Mouse (Mus musculus): ENCODE measurements around the gene Atp8b3.

Atp8b3 gene

DNA sequence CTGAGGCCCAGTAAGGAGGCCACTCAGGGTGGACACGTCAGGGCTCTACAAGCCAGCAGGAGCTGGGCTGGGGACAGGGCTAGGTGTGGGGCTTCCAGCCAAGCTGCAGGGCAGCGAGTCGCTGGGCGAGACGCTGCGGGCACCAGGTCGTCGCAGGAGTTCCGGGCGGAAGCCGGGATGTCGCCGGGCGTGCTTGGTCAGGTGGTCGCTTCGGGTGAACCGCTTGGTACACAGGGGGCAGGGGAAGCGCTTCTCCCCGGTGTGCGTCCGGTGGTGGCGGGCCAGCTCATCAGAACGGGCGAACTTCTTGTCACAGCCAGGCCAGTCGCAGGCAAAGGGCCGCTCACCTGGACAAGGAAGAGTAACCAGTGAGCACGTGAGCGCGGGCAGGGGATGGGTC is 30.0 kb upstream of the Atp8b3 start:
- DNase-seq (ENCODE audit: low spot score) = no peak

DNA sequence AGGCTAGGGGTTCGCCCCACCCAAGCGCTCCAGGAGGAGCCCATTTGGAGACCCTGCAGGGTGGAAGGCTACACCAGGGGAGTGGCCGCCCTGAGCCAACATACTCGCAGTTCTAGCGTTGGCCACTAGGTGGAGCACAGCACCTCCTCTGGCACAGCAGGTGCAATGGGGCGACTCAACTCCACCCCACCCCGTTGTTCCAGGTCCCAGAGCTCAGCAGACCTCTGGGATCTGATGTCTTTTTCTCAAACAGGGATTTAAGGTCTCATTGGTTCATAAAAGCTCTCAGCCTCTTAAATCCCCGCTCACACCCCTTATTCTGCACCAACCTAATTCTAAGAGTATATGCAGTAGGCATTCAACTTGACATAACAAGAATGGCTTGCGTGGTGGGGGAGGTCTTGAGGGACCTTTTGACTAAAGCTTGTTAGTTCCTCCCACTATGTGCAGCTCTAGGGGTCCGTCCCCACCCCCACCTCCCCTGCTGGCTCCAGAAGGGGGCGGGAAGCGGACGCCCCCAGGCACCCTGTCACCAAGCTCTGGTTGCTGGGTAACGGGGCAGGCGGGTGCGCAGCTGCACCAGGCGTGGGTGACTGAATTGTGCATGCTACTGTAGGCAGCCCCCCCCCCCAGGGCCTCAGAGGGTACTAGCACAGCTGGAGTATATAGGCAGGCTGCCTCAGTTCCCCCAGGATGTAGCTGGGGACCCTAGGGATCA is 27.6 kb upstream of the Atp8b3 start:
- peak; percentile 57 for DNase-seq (ENCODE audit: low spot score)

GRCm38 (mm10) chr10:80561116-80561944 is 22.4 kb upstream of the Atp8b3 start, which contains the start of gene Rexo1:
TSS of gene Rexo1 (minus strand) at chr10:80561560.
- peak; percentile 72 for DNase-seq (ENCODE audit: low spot score)

- DNase-seq (ENCODE audit: low spot score) = no peak
Measured at GRCm38 (mm10) chr10:80560621-80561020, 21.7 kb upstream of the Atp8b3 start.

- no peak for DNase-seq (ENCODE audit: low spot score)
Measured at GRCm38 (mm10) chr10:80559431-80559830, 20.5 kb upstream of the Atp8b3 start.

GRCm38 (mm10) chr10:80557346-80557965 is 18.5 kb upstream of the Atp8b3 start:
- DNase-seq (ENCODE audit: low spot score) = no peak

GRCm38 (mm10) chr10:80553997-80554396 is 15.1 kb upstream of the Atp8b3 start:
- DNase-seq (ENCODE audit: low spot score) = no peak

DNA sequence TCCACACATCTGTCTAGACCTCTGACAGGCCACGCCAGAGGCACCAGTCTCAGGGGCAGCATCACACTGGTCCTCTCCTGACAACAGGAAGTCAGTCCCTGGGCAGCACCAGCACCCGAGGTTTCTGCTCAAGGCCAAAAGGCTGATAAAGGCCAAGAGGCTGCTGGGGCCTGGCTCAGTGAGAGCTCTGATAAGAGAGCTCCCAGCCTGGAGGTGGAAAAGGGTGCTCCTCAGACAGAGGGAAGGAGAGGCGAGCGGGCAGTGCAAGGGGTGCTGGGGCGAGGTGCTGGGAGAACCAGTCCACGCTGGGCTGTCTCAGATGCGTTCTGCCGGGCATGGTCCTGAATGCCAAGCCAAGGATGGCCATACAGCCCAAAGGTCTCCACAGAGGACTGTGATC is 14.7 kb upstream of the Atp8b3 start:
- no peak for DNase-seq (ENCODE audit: low spot score)

- no peak for DNase-seq (ENCODE audit: low spot score)
Measured at GRCm38 (mm10) chr10:80552364-80552763, 13.4 kb upstream of the Atp8b3 start.

DNA sequence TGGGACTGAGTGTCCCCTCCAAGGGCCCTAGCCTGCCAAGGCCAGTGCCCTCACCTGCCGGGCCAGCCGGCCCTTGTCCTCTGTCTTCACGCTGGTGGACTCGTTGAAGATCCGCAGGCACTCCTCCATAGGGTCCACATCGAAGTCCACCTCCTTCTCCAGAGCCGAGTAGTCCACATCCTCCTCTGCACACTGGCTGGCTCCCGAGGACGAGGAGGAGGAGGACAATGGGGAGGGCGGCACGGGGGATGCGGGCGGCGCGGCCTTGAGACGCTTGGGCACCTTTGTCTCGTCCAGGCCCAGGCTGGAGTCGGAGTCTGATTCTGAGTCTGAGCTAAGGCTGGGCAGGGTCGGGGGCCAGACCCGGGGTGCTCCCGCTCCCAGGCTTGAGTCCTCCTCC is 10.4 kb upstream of the Atp8b3 start:
- DNase-seq (ENCODE audit: low spot score) = no peak

DNA sequence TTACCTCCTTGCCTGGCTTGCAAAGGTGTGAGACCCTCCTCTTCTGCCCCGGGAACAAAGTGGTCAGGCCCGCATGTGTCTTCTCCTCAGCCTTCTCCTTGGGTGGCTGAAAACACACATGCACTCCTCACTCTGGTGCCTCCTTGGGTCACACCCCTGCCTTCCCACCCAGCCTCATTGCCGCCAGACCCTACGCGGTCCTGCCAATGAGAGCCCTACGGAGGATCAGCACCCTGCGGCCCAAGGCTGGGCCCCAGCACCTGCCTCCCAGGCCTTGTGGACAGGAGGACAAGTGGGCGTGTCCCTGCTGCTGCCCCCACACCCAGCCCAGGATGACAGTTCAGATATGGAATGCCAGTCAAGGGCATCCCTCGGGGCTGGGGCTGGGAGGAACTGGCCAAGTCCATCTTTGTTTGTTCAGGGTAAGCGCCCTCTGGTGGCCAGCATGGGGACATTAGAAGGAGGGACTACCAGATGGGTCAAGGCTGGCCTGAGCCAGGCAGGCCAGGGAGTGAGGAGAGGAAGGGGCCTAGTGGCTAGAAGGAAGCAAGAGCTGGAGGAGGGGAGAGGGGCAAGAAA is 9.6 kb upstream of the Atp8b3 start:
- no peak for DNase-seq (ENCODE audit: low spot score)

DNA sequence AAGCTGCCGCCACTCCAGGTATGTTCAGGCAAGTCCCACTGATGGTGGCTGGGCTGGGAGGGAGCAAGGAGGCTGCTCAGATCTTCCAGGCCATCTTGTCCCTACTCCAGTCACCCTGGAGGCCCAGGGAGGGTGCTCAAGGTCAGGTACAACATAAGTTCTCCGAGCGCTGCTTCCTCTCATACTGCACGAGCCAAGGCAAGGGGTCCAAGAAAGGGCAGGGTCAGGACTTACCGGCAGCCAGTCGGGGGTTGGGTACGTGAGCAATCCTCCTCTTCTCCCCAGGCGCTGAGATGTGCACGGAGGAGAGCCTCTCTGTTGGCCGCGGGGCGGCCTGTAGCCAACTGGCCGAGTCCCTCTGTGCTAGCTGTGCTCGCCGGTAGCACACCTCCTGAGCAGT is 8.6 kb upstream of the Atp8b3 start:
- no peak for DNase-seq (ENCODE audit: low spot score)

- no peak for DNase-seq (ENCODE audit: low spot score)
Measured at GRCm38 (mm10) chr10:80546945-80547344, 8.0 kb upstream of the Atp8b3 start.

DNA sequence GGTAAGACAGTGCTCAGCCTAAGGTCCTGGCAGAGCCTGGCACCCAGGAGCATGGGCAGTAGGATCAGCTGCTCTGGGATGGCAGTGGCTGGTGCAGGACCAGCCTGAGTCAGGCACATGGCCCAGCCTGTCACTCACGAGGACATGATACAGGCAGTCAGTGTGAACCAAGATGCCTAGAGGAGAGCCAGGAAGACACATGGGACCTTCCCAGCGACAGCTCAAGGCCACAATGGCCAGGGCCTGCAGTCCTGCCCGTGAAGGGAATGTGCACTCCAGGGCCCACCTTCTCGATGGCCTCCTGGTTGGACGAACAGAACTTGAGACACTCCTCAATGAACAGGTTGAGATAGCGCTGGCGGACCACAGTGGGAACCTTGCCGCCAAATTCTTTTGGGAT is 6.7 kb upstream of the Atp8b3 start:
- DNase-seq (ENCODE audit: low spot score) = no peak

DNA sequence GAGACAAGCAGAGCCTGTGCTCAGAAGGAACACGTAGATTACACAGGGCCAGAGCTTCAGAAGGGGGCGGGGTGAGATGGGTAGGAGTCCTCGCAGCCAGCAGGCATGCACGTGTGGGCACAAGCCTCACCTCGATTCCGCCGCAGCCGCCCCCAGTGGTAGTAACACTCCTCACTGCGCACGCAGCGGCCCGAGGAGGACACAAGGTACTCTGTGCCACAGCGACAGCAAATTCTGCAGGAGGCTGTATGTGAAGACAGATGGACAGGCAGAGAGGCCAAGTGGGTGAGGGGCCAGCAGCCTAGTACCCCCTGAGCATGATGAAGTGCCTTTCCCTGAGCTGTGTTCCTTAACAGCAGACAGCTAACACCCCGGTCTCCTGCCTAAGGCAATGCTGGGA is 4.9 kb upstream of the Atp8b3 start:
- no peak for DNase-seq (ENCODE audit: low spot score)

DNA sequence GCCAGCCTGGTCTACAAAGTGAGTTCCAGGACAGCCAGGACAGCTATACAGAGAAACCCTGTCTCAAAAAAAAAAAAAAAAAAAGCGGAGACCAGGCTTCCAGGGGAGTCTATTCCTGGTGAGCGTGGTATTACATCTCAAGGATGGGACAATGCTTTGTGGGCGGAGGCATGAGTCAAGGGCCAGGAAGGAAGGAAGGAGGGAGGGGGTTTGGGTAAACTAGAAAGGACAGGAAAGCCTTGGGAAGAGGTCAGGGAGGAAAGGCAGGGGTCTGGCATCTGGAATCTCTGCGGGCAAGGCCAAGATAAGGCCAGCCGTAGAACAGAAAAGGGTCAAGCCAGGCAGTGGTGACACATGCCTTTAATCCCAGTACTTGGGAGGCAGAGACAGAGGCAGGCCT is 569 bp upstream of the Atp8b3 start:
- DNase-seq (ENCODE audit: low spot score) = no peak

DNA sequence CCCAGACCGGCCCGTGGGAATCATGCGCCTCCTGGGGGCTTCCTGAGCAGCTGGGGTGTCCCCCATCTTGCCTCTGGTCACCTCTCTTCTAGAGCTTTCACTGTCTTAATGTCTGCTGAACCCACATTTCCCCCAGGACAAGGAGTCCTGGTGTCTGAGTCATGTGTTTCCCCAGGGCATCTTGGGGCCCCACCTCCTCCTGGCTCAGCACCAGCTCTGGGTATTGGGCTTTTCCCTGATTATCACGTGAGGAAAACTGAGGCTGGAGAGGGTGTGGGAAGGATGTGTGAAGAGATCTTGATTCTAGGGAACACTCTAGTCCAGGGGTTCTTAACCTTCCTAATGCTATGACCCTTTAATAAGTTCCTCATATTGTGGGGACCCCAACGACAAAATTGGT is 744 bp downstream of the Atp8b3 start:
- DNase-seq (ENCODE audit: low spot score) = no peak

- no peak for DNase-seq (ENCODE audit: low spot score)
Measured at GRCm38 (mm10) chr10:80535711-80536110, 3.2 kb downstream of the Atp8b3 start.

GRCm38 (mm10) chr10:80535071-80535470 is 3.9 kb downstream of the Atp8b3 start:
- no peak for DNase-seq (ENCODE audit: low spot score)

DNA sequence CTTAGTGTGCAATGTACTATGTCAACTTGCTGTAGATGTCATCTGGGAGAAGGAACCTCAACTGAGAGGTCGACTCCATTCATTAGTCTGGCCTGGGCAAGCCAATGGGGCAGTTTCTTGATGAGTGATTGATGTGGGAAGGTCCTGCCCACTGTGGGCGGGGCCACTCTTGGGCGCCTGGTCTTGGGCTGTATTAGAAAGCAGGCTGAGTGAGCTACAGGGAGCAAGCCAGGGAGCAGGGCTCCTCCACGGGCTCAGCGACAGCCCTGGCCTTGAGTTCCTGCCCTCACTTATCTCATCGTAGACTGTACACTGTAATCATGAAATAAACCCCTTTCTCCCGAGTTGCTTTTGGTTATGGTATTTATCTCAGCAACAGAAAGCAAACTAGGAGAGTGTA is 5.2 kb downstream of the Atp8b3 start:
- no peak for DNase-seq (ENCODE audit: low spot score)

GRCm38 (mm10) chr10:80532783-80533182 is 6.1 kb downstream of the Atp8b3 start:
- DNase-seq (ENCODE audit: low spot score) = no peak

DNA sequence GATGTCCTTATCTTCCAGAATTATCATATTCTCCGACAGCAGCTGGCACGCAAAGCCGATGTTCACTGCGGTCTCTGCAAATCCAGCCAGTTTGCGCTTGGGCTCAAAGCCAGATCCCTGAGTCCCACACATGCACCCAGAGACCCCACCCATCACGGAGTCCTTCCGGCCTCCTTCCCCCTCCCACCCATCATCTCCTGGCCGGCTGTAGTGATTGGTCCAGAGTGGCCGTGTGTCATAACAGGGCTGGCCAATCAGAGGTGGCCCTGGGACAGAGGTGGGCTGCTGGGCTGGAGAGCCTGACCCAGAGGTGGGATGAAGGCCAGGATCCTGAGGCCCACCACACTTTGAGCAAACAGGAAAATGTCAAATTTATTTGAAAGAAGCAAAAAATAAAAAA is 12.8 kb downstream of the Atp8b3 start:
- DNase-seq (ENCODE audit: low spot score) = no peak

DNA sequence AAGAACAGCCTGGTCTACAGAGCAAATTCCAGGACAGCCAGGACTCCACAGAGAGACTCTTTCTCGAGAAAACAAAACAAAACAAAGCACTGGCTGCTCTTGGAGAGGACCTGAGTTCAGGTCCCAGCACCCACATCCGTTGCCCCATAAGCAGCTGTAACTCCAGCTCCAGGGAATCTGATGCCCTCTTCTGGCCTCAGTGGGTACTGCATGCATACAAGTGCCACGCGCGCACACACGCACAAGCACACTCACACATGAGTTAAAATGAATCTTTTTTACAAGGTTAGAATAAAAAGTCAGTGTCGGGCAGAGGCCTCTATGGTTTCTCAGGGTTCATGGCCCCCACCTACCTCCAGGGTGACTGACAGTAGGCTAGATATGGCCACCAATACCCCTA is 15.6 kb downstream of the Atp8b3 start:
- no peak for DNase-seq (ENCODE audit: low spot score)

Data from urinary bladder, postnatal 10 days (tissue).